Mouse (Mus musculus): ENCODE measurements around the gene Wrap73. TPM values are rescaled to one million over a fixed set of nuclear protein-coding genes. Genes with fewer than 3 reads are reported as not detected.

Wrap73 gene
- total RNA-seq, 2 experiments from 2014 or later = 7.9 to 9.7 TPM

GRCm38 (mm10) chr4:154139671-154140181 lies 2.4 kb upstream of the Wrap73 start:
- DNase-seq = no peak

GRCm38 (mm10) chr4:154140182-154140212 lies 2.2 kb upstream of the Wrap73 start, which contains the start of gene Trp73:
Trp73 (minus strand) TSS chr4:154140208.
- no peak for DNase-seq

GRCm38 (mm10) chr4:154140213-154141008 lies 1.8 kb upstream of the Wrap73 start:
- no peak for DNase-seq

- DNase-seq = no peak
These were observed 934 bp upstream of the Wrap73 start for GRCm38 (mm10) chr4:154141009-154141867.

- DNase-seq = no peak
These were observed 2.5 kb downstream of the Wrap73 start for GRCm38 (mm10) chr4:154144712-154145111.

GRCm38 (mm10) chr4:154146342-154146741 lies 4.2 kb downstream of the Wrap73 start:
- DNase-seq = no peak

GRCm38 (mm10) chr4:154154104-154154503 lies 11.9 kb downstream of the Wrap73 start:
- no peak for DNase-seq

GRCm38 (mm10) chr4:154156050-154156449 lies 13.9 kb downstream of the Wrap73 start:
- no peak for DNase-seq

- no peak for DNase-seq
These were observed 15.9 kb downstream of the Wrap73 start for GRCm38 (mm10) chr4:154157970-154158662.

GRCm38 (mm10) chr4:154159002-154159401 lies 16.8 kb downstream of the Wrap73 start:
- DNase-seq = peak; percentile 54

GRCm38 (mm10) chr4:154159961-154160537 lies 17.9 kb downstream of the Wrap73 start:
- DNase-seq = no peak

- peak; percentile 97 for DNase-seq
These were observed 18.6 kb downstream of the Wrap73 start, which contains the start of gene Tprgl for GRCm38 (mm10) chr4:154160538-154161390. Tprgl (minus strand) TSS chr4:154160666.

- DNase-seq = peak; percentile 42
These were observed 21.1 kb downstream of the Wrap73 start for GRCm38 (mm10) chr4:154163296-154163695.

- no peak for DNase-seq
These were observed 24.9 kb downstream of the Wrap73 start for GRCm38 (mm10) chr4:154167053-154167452.

- no peak for DNase-seq
These were observed 27.8 kb downstream of the Wrap73 start for GRCm38 (mm10) chr4:154170021-154170420.

GRCm38 (mm10) chr4:154170506-154171150 lies 28.5 kb downstream of the Wrap73 start, which contains the start of gene Megf6:
Megf6 (plus strand) TSS chr4:154170730.
- DNase-seq = no peak

- DNase-seq = no peak
These were observed 29.2 kb downstream of the Wrap73 start for GRCm38 (mm10) chr4:154171151-154171930.

GRCm38 (mm10) chr4:154171931-154172604 lies 29.9 kb downstream of the Wrap73 start:
- DNase-seq = no peak

GRCm38 (mm10) chr4:154177257-154177656 lies 35.1 kb downstream of the Wrap73 start:
- peak; percentile 45 for DNase-seq

Data from gastrocnemius, postnatal 25 days (tissue).